In genomic region chr7:105554212-105554942, GRCm38 (mm10) we compare ENCODE assay signal across 8 mouse cellular contexts. TPM values are rescaled to one million over a fixed set of nuclear protein-coding genes. Genes with fewer than 3 reads are reported as not detected.
DNase-seq lines count a peak whose midpoint lies in the region; ATAC-seq lines count a peak whose summit lies in the region.

Smpd1 (plus strand) TSS chr7:105554360.

- no peaks in the 10 kb centered on the region for H3K9me3 ChIP-seq in hindbrain, embryonic 12.5 days (replicated peaks)

- peak within 1 kb of the TSS; percentile 83 for H3K9ac ChIP-seq in hindbrain, embryonic 12.5 days

- H3K36me3 ChIP-seq in hindbrain, embryonic 12.5 days: peaks cover 28% of the 10 kb centered on the region

- peak within 1 kb of the TSS; percentile 81 for H3K27ac ChIP-seq in hindbrain, embryonic 12.5 days

- H3K4me3 ChIP-seq in hindbrain, embryonic 12.5 days: peak within 1 kb of the TSS; percentile 73

- H3K4me1 ChIP-seq in hindbrain, embryonic 12.5 days: peaks cover 20% of the 10 kb centered on the region

- H3K27me3 ChIP-seq in hindbrain, embryonic 12.5 days: no peaks in the 10 kb centered on the region

- peak; percentile 92 for ATAC-seq in hindbrain, embryonic 12.5 days (ENCODE audit: low FRiP score)

- DNase-seq in Muller cell, postnatal 12 days (ENCODE audit: inconsistent ontology term): peak; percentile 93
- DNase-seq in cerebellum, adult 9-11 months: peak; percentile 97
- DNase-seq in frontal cortex, postnatal 10 days (ENCODE audit: low spot score in 2 of 2): peak; percentile 87 to 88
- peak; percentile 71 to 82 for DNase-seq in layer of hippocampus, postnatal 25 days (ENCODE audit: extremely low spot score in 1 of 2, low spot score in 1 of 2)
- DNase-seq in lung, postnatal 25 days (ENCODE audit: low spot score): peak; percentile 95
- DNase-seq in retina, embryonic 14.5 days (ENCODE audit: low spot score): peak; percentile 89
- DNase-seq in thymus, postnatal 4 days: peak; percentile 88

- H3K4me2 ChIP-seq in hindbrain, embryonic 12.5 days (replicated peaks): peak within 1 kb of the TSS; percentile 79

- 5% methylated on average over 26 of the region's 26 CpGs for WGBS in hindbrain, embryonic 12.5 days

RNA-seq across cellular contexts. Expression of gene Smpd1, which starts in this region (rescaled TPM):
- polyA plus RNA-seq in hindbrain, embryonic 12.5 days (2016; fragmentation: Nextera tagmentation; extraction: Ambion mirVana): 56.2 and 57.7 TPM in 2 replicates
- 10 to 100 TPM; 89.3 to 93.6 TPM for total RNA-seq in layer of hippocampus, postnatal 25 days (2021)

Comparison
In these comparisons a context has a peak if more than half of its experiments do, and no peak if none do; other contexts are left out.
1. Peak in every context shown above with its lines: DNase-seq, ATAC-seq, H3K4me3 ChIP-seq and H3K27ac ChIP-seq.